8 mouse cellular contexts compared by ENCODE assay signal in the genomic region with DNA sequence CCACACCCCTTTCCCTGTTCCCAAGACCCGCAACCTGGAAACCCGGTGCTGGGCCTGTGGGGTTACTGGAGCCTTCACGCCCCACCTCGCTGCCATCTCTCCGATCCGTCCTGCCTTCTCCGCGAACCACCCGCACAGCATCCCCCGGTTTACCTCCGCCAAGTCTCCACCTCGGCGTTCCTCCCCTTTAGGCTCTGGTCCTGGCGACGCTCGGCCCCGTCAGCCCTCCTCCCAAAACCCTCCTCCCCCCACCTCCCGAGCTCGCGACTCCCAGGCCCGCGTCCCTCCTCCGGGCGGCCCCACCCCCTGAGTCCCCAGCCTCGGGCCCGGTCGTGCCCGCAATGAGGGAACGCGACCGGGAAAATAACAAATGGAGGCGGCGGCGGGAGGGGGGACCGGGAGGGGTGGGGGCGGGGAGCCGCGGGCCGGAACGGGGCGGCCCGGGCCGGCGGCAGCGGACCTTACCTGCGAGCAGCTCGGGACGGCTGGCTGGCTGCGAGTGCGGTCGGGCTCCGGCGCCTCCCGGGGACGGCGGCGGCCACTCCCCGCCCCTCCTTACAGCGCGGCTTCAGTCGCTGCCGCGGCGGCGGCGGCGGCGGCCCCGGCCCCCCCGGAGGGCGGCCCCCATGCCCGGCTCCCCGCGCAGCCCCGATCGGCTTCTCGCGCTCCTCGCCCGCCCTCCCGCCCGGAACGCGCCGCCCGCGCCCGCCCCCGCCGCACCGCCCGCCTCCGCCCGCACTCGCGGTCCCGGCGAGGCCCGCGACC. TPM values are rescaled to one million over a fixed set of nuclear protein-coding genes. Genes with fewer than 3 reads are reported as not detected.
DNase-seq lines count a peak whose midpoint lies in the region; ATAC-seq and TF ChIP-seq lines count a peak whose summit lies in the region.

A gene (minus strand): TSS at position 191 of the 765 bp plus-strand sequence.
A gene (minus strand): TSS at position 694 of the 765 bp plus-strand sequence.

- peaks cover 52% of the 10 kb centered on the region for H3K4me1 ChIP-seq in embryonic facial prominence, embryonic 13.5 days
- H3K4me1 ChIP-seq in heart, embryonic 15.5 days (replicated peaks), result peaks cover 48% of the 10 kb centered on the region
- peaks cover 27% of the 10 kb centered on the region for H3K4me1 ChIP-seq in kidney, postnatal 0 days (replicated peaks; ENCODE audit: insufficient read depth, low read length)

- peaks cover 14% of the 10 kb centered on the region; the same call in 1 of the 2 replicates for H3K36me3 ChIP-seq in embryonic facial prominence, embryonic 13.5 days
- no peaks in the 10 kb centered on the region for H3K36me3 ChIP-seq in heart, embryonic 15.5 days
- 0 out of 2 replicates have a peak, but pooled peaks cover 2% of the 10 kb centered on the region for H3K36me3 ChIP-seq in kidney, postnatal 0 days (ENCODE audit: insufficient read depth, low read length)
- H3K36me3 ChIP-seq in splenic B cell, adult 2 months (ENCODE audit: control insufficient read depth, insufficient read depth, low read length, poor library complexity, severe bottlenecking), result no peaks in the 10 kb centered on the region

- peak within 1 kb of the TSS; percentile 97 for H3K9ac ChIP-seq in embryonic facial prominence, embryonic 13.5 days
- peak within 1 kb of the TSS; percentile 89 for H3K9ac ChIP-seq in heart, embryonic 15.5 days
- peak within 1 kb of the TSS; percentile 99 for H3K9ac ChIP-seq in kidney, postnatal 0 days (ENCODE audit: low read depth, low read length)

- no peak for TF ChIP-seq CTCF in kidney, postnatal 0 days (IDR thresholded peaks at IDR 0.05; ENCODE audit: low read depth)

- no peaks in the 10 kb centered on the region for H3K27me3 ChIP-seq in embryonic facial prominence, embryonic 13.5 days
- no peaks in the 10 kb centered on the region for H3K27me3 ChIP-seq in heart, embryonic 15.5 days
- H3K27me3 ChIP-seq in kidney, postnatal 0 days (ENCODE audit: insufficient read depth, low read length), result no peaks in the 10 kb centered on the region
- no peaks in the 10 kb centered on the region for H3K27me3 ChIP-seq in splenic B cell, adult 2 months (ENCODE audit: control insufficient read depth, insufficient read depth, low read length, poor library complexity, severe bottlenecking)

- H3K27ac ChIP-seq in embryonic facial prominence, embryonic 13.5 days, result peak within 1 kb of the TSS; percentile 99
- H3K27ac ChIP-seq in heart, embryonic 15.5 days, result peak within 1 kb of the TSS; percentile 96
- H3K27ac ChIP-seq in kidney, postnatal 0 days, result peak within 1 kb of the TSS; percentile 98

- ATAC-seq in embryonic facial prominence, embryonic 13.5 days (ENCODE audit: insufficient number of reproducible peaks, insufficient read depth, low FRiP score, low TSS enrichment, low read depth), result peak; percentile 71
- peak; percentile 73 for ATAC-seq in heart, embryonic 15.5 days (replicated peaks; ENCODE audit: insufficient number of reproducible peaks, insufficient read depth, low FRiP score, low read depth)
- peak; percentile 62 for ATAC-seq in kidney, postnatal 0 days (replicated peaks; ENCODE audit: low FRiP score, low read depth)

- H3K4me3 ChIP-seq in embryonic facial prominence, embryonic 13.5 days, result peak within 1 kb of the TSS; percentile 76
- H3K4me3 ChIP-seq in heart, embryonic 15.5 days, result peak within 1 kb of the TSS; percentile 84
- peak within 1 kb of the TSS; percentile 86 for H3K4me3 ChIP-seq in kidney, postnatal 0 days (replicated peaks; ENCODE audit: low read depth, low read length)

- H3K9me3 ChIP-seq in embryonic facial prominence, embryonic 13.5 days, result no peaks in the 10 kb centered on the region
- no peaks in the 10 kb centered on the region for H3K9me3 ChIP-seq in heart, embryonic 15.5 days (replicated peaks)
- no peaks in the 10 kb centered on the region for H3K9me3 ChIP-seq in kidney, postnatal 0 days (replicated peaks; ENCODE audit: low read length)

- DNase-seq in left cerebral cortex, adult 18-20 months (ENCODE audit: low spot score in 2 of 2), result peak; percentile 49 to 62
- DNase-seq in left cerebral cortex, adult 11 months (ENCODE audit: low spot score), result no peak
- DNase-seq in adrenal gland, adult 8-10 months, result peak; percentile 59
- DNase-seq in kidney, postnatal 0 days (ENCODE audit: low spot score), result peak; percentile 82
- peak; percentile 79 for DNase-seq in lung, postnatal 36 days
- DNase-seq in splenic B cell, adult 2 months (ENCODE audit: low read depth, low spot score), result peak; percentile 50

- under 1% methylated on average over 49 of the region's 100 CpGs for WGBS in embryonic facial prominence, embryonic 13.5 days
- under 1% methylated on average over 41 of the region's 100 CpGs for WGBS in heart, embryonic 15.5 days
- WGBS in kidney, postnatal 0 days, result under 1% methylated on average over 47 of the region's 100 CpGs

- peak within 1 kb of the TSS; percentile 68 for H3K4me2 ChIP-seq in embryonic facial prominence, embryonic 13.5 days
- H3K4me2 ChIP-seq in heart, embryonic 15.5 days, result peak within 1 kb of the TSS; percentile 87
- peak within 1 kb of the TSS; percentile 75 for H3K4me2 ChIP-seq in kidney, postnatal 0 days (ENCODE audit: low read length)

RNA-seq across cellular contexts. Expression of the first gene that starts in this region (rescaled TPM):
- total RNA-seq in left cerebral cortex, adult 18-20 months (2021), result 1 to 10 TPM in 1 of 2 experiments, not detected in 1; 1.4 TPM
- not detected for total RNA-seq in adrenal gland, adult 8-10 months (2022)
- polyA plus RNA-seq in embryonic facial prominence, embryonic 13.5 days (2015; fragmentation: Nextera tagmentation; extraction: Ambion mirVana), result 0.33 TPM in 1 of 2 replicates, not detected in the other
- not detected in 2 replicates for polyA plus RNA-seq in heart, embryonic 15.5 days (2015; fragmentation: Nextera tagmentation; extraction: Ambion mirVana)
- polyA plus RNA-seq in kidney, postnatal 0 days (2015; fragmentation: Nextera tagmentation; extraction: Ambion mirVana), result not detected in 2 replicates

RNA-seq across cellular contexts. Expression of the second gene that starts in this region (rescaled TPM):
- 100 to 1,000 TPM; 158 to 181 TPM for total RNA-seq in left cerebral cortex, adult 18-20 months (2021)
- total RNA-seq in adrenal gland, adult 8-10 months (2022), result 100 to 1,000 TPM in 2 of 4 experiments, 10 to 100 TPM in 2; 68.7 to 111 (median 97.1) TPM
- 22.1 and 22.2 TPM in 2 replicates for polyA plus RNA-seq in embryonic facial prominence, embryonic 13.5 days (2015; fragmentation: Nextera tagmentation; extraction: Ambion mirVana)
- 9.3 and 11.7 TPM in 2 replicates for polyA plus RNA-seq in heart, embryonic 15.5 days (2015; fragmentation: Nextera tagmentation; extraction: Ambion mirVana)
- polyA plus RNA-seq in kidney, postnatal 0 days (2015; fragmentation: Nextera tagmentation; extraction: Ambion mirVana), result 13.0 and 13.7 TPM in 2 replicates
